Mouse (Mus musculus) forebrain, embryonic 12.5 days (tissue): ENCODE data around the gene Cux1. TPM values are rescaled to one million over a fixed set of nuclear protein-coding genes. Genes with fewer than 3 reads are reported as not detected.

Experiments
- ATAC-seq: fragments of 200-750 bp; cut with Nextera tagmentation; 2 replicates; pipeline ENCODE4 v1.8.0; 2017; ENCODE audit warnings: moderate TSS enrichment; ENCODE audit not compliant: low FRiP score
- H3K27ac ChIP-seq: fragments of 300-500 bp; sonication (generic); 2 replicates; pipeline ENCODE4 v1.5.1; 2016; ENCODE audit warnings: mild to moderate bottlenecking
- H3K27me3 ChIP-seq: fragments of 300-500 bp; sonication (generic); 2 replicates; pipeline ENCODE4 v1.6.1; 2016; ENCODE audit warnings: mild to moderate bottlenecking
- H3K36me3 ChIP-seq: fragments of 300-500 bp; sonication (generic); replicated peaks from 2 replicates; pipeline ENCODE4 v1.6.1; 2016; ENCODE audit warnings: mild to moderate bottlenecking
- H3K4me1 ChIP-seq: fragments of 300-500 bp; sonication (generic); 2 replicates; pipeline ENCODE4 v1.6.1; 2016
- H3K4me2 ChIP-seq: fragments of 300-500 bp; sonication (generic); 2 replicates; pipeline ENCODE4 v1.6.1; 2016; ENCODE audit warnings: mild to moderate bottlenecking, moderate library complexity
- H3K4me3 ChIP-seq: fragments of 300-500 bp; sonication (generic); replicated peaks from 2 replicates; pipeline ENCODE4 v1.5.1; 2016; ENCODE audit warnings: mild to moderate bottlenecking
- H3K9ac ChIP-seq: fragments of 300-500 bp; sonication (generic); 2 replicates; pipeline ENCODE4 v1.6.1; 2016; ENCODE audit warnings: mild to moderate bottlenecking
- H3K9me3 ChIP-seq: fragments of 300-500 bp; sonication (generic); 2 replicates; pipeline ENCODE4 v1.6.1; 2016
- WGBS: fragments of 180-500 bp; shearing (Covaris S2); methylation state at CpG from one replicate; pipeline ENCODE4 v1.1.7; 2016; 5-methylcytosine and 5-hydroxymethylcytosine counted together
- polyA plus RNA-seq: library from polyadenylated mRNA; unstranded; fragments of >200 nt; fragmentation: Nextera tagmentation; extraction: Ambion mirVana; gene quantifications from 2 replicates; pipeline ENCODE4 v1.2.1, GENCODE M21; 2016

Gene Cux1
- polyA plus RNA-seq, 1 experiment from 2014 or later = 157 TPM

GRCm38 (mm10) chr5:136396256-136396655 is 171.0 kb downstream of the Cux1 start:
- no peaks in the 10 kb centered on the region for H3K4me1 ChIP-seq
- no peak overlapping the region for H3K4me3 ChIP-seq
- WGBS = 84% methylated on average over 7 of the region's 7 CpGs
- H3K27me3 ChIP-seq = no peaks in the 10 kb centered on the region
- 0 out of 2 replicates have a peak, but pooled peaks cover 9% of the 10 kb centered on the region for H3K36me3 ChIP-seq
- no peak overlapping the region for H3K27ac ChIP-seq
- no peak overlapping the region for H3K4me2 ChIP-seq
- H3K9ac ChIP-seq = no peak overlapping the region
- no peak for ATAC-seq
- no peaks in the 10 kb centered on the region for H3K9me3 ChIP-seq

- no peak overlapping the region for H3K9ac ChIP-seq
- WGBS = 71% methylated on average over 3 of the region's 3 CpGs
- H3K27ac ChIP-seq = no peak overlapping the region
- H3K9me3 ChIP-seq = no peaks in the 10 kb centered on the region
- 0 out of 2 replicates have a peak, but pooled peaks cover 9% of the 10 kb centered on the region for H3K36me3 ChIP-seq
- ATAC-seq = no peak
- H3K4me1 ChIP-seq = no peaks in the 10 kb centered on the region
- no peaks in the 10 kb centered on the region for H3K27me3 ChIP-seq
- H3K4me2 ChIP-seq = no peak overlapping the region
- no peak overlapping the region for H3K4me3 ChIP-seq
These were observed 171.6 kb downstream of the Cux1 start for GRCm38 (mm10) chr5:136395600-136396195.

GRCm38 (mm10) chr5:136394517-136395212 is 172.6 kb downstream of the Cux1 start:
- H3K4me1 ChIP-seq = no peaks in the 10 kb centered on the region
- peaks cover 13% of the 10 kb centered on the region; the same call in 1 of the 2 replicates for H3K36me3 ChIP-seq
- WGBS = 88% methylated on average over 6 of the region's 6 CpGs
- ATAC-seq = no peak
- H3K4me3 ChIP-seq = no peak overlapping the region
- H3K9ac ChIP-seq = no peak overlapping the region
- H3K27me3 ChIP-seq = no peaks in the 10 kb centered on the region
- H3K4me2 ChIP-seq = no peak overlapping the region
- no peak overlapping the region for H3K27ac ChIP-seq
- no peaks in the 10 kb centered on the region for H3K9me3 ChIP-seq

GRCm38 (mm10) chr5:136393621-136394020 is 173.7 kb downstream of the Cux1 start:
- Histone ChIP-seq H3K36me3 (peaks cover 13% of the 10 kb centered on the region; the same call in 1 of the 2 replicates), H3K4me3 (no peak overlapping the region), H3K27ac (no peak overlapping the region), H3K4me1 (no peaks in the 10 kb centered on the region), H3K9ac (no peak overlapping the region), H3K9me3 (no peaks in the 10 kb centered on the region), H3K27me3 (no peaks in the 10 kb centered on the region), H3K4me2 (no peak overlapping the region)
- no peak for ATAC-seq
- 97% methylated on average over 2 of the region's 2 CpGs for WGBS

- Histone ChIP-seq H3K9me3 (no peaks in the 10 kb centered on the region), H3K4me2 (no peak overlapping the region), H3K36me3 (peaks cover 13% of the 10 kb centered on the region), H3K27me3 (no peaks in the 10 kb centered on the region), H3K4me3 (no peak overlapping the region), H3K4me1 (peaks cover 13% of the 10 kb centered on the region; the same call in 1 of the 2 replicates), H3K27ac (no peak overlapping the region), H3K9ac (no peak overlapping the region)
- ATAC-seq = no peak
- 95% methylated on average over 2 of the region's 2 CpGs for WGBS
These were observed 180.5 kb downstream of the Cux1 start for GRCm38 (mm10) chr5:136386757-136387156.

- no peaks in the 10 kb centered on the region for H3K27me3 ChIP-seq
- H3K9ac ChIP-seq = no peak overlapping the region
- peaks cover 13% of the 10 kb centered on the region; the same call in 1 of the 2 replicates for H3K4me1 ChIP-seq
- H3K4me2 ChIP-seq = no peak overlapping the region
- H3K4me3 ChIP-seq = no peak overlapping the region
- H3K27ac ChIP-seq = no peak overlapping the region
- H3K36me3 ChIP-seq = peaks cover 7% of the 10 kb centered on the region
- no peaks in the 10 kb centered on the region for H3K9me3 ChIP-seq
- no peak for ATAC-seq
- WGBS = 92% methylated on average over 3 of the region's 3 CpGs
These were observed 182.1 kb downstream of the Cux1 start for GRCm38 (mm10) chr5:136385161-136385560.

- no peaks in the 10 kb centered on the region for H3K27me3 ChIP-seq
- H3K9ac ChIP-seq = no peak overlapping the region
- no peaks in the 10 kb centered on the region for H3K9me3 ChIP-seq
- peaks cover 13% of the 10 kb centered on the region; the same call in 1 of the 2 replicates for H3K4me1 ChIP-seq
- H3K4me2 ChIP-seq = no peak overlapping the region
- 62% methylated on average over 9 of the region's 9 CpGs for WGBS
- ATAC-seq = peak; percentile 67; the same call in 1 of the 2 replicates
- H3K4me3 ChIP-seq = no peak overlapping the region
- H3K36me3 ChIP-seq = 0 out of 2 replicates have a peak, but pooled peaks cover 3% of the 10 kb centered on the region
- peak overlapping the region; percentile 46; the same call in 1 of the 2 replicates for H3K27ac ChIP-seq
These were observed 184.9 kb downstream of the Cux1 start for GRCm38 (mm10) chr5:136382261-136383005.

GRCm38 (mm10) chr5:136379405-136379804 is 187.9 kb downstream of the Cux1 start:
- ATAC-seq = no peak
- WGBS = 97% methylated on average over 1 of the region's 1 CpGs
- 0 out of 2 replicates have a peak, but pooled peaks cover 3% of the 10 kb centered on the region for H3K36me3 ChIP-seq

GRCm38 (mm10) chr5:136377101-136377500 is 190.2 kb downstream of the Cux1 start:
- H3K27me3 ChIP-seq = no peaks in the 10 kb centered on the region
- no peak overlapping the region for H3K4me2 ChIP-seq
- peaks cover 24% of the 10 kb centered on the region for H3K4me1 ChIP-seq
- H3K27ac ChIP-seq = no peak overlapping the region; the same call in 1 of the 2 replicates
- WGBS = 69% methylated on average over 3 of the region's 3 CpGs
- H3K36me3 ChIP-seq = 0 out of 2 replicates have a peak, but pooled peaks cover 10% of the 10 kb centered on the region
- no peak for ATAC-seq
- no peak overlapping the region for H3K9ac ChIP-seq
- no peaks in the 10 kb centered on the region for H3K9me3 ChIP-seq
- H3K4me3 ChIP-seq = no peak overlapping the region

More at GRCm38 (mm10) chr5:136379405-136379804, 187.9 kb downstream of the Cux1 start:
- Histone ChIP-seq H3K4me3 (no peak overlapping the region), H3K27ac (no peak overlapping the region), H3K27me3 (no peaks in the 10 kb centered on the region), H3K9me3 (no peaks in the 10 kb centered on the region), H3K4me2 (no peak overlapping the region), H3K9ac (no peak overlapping the region), H3K4me1 (peaks cover 34% of the 10 kb centered on the region)

GRCm38 (mm10) chr5:136375350-136375749 is 191.9 kb downstream of the Cux1 start:
- Histone ChIP-seq H3K4me1 (peaks cover 22% of the 10 kb centered on the region), H3K36me3 (peaks cover 22% of the 10 kb centered on the region), H3K27ac (no peak overlapping the region), H3K4me3 (no peak overlapping the region), H3K27me3 (no peaks in the 10 kb centered on the region), H3K9me3 (no peaks in the 10 kb centered on the region), H3K9ac (no peak overlapping the region), H3K4me2 (no peak overlapping the region)
- ATAC-seq = no peak
- WGBS = 70% methylated on average over 3 of the region's 3 CpGs

- no peaks in the 10 kb centered on the region for H3K27me3 ChIP-seq
- no peak overlapping the region for H3K4me2 ChIP-seq
- no peak overlapping the region for H3K9ac ChIP-seq
- no peak overlapping the region for H3K4me3 ChIP-seq
- H3K9me3 ChIP-seq = no peaks in the 10 kb centered on the region
- no peak for ATAC-seq
- H3K4me1 ChIP-seq = peaks cover 20% of the 10 kb centered on the region
- no peak overlapping the region for H3K27ac ChIP-seq
- H3K36me3 ChIP-seq = peaks cover 46% of the 10 kb centered on the region
- 77% methylated on average over 3 of the region's 3 CpGs for WGBS
These were observed 195.0 kb downstream of the Cux1 start for GRCm38 (mm10) chr5:136372276-136372675.

- no peak overlapping the region for H3K4me2 ChIP-seq
- H3K4me3 ChIP-seq = no peak overlapping the region
- no peak overlapping the region for H3K9ac ChIP-seq
- WGBS = 66% methylated on average over 7 of the region's 7 CpGs
- H3K27me3 ChIP-seq = no peaks in the 10 kb centered on the region
- peaks cover 5% of the 10 kb centered on the region; the same call in 1 of the 2 replicates for H3K4me1 ChIP-seq
- peaks cover 59% of the 10 kb centered on the region for H3K36me3 ChIP-seq
- ATAC-seq = no peak
- H3K27ac ChIP-seq = no peak overlapping the region
- no peaks in the 10 kb centered on the region for H3K9me3 ChIP-seq
These were observed 203.9 kb downstream of the Cux1 start for GRCm38 (mm10) chr5:136363421-136363820.
